Mouse (Mus musculus): Measurements from ENCODE around the gene Pex3. TPM values are rescaled to one million over a fixed set of nuclear protein-coding genes. Genes with fewer than 3 reads are reported as not detected.

The Pex3 gene
- total and polyA plus RNA-seq, 2 experiments from 2014 or later = 25.0 to 46.8 TPM

- H3K9ac ChIP-seq (replicated peaks; ENCODE audit: low read depth, low read length) = no peak overlapping the region
- ATAC-seq (ENCODE audit: insufficient read depth, low read depth) = no peak
- no peak overlapping the region for H3K4me3 ChIP-seq (ENCODE audit: low read depth, low read length)
- WGBS = 88% methylated on average over 13 of the region's 13 CpGs
- H3K27ac ChIP-seq (ENCODE audit: low read depth) = no peak overlapping the region
- DNase-seq (ENCODE audit: low spot score) = no peak
- H3K27me3 ChIP-seq (ENCODE audit: control insufficient read depth, insufficient read depth, low read length) = no peaks in the 10 kb centered on the region
- no peak for TF ChIP-seq CTCF (IDR thresholded peaks at IDR 0.05; ENCODE audit: low read depth)
- TF ChIP-seq EP300 (IDR thresholded peaks at IDR 0.05; ENCODE audit: low read depth) = no peak
- H3K36me3 ChIP-seq (replicated peaks; ENCODE audit: control insufficient read depth, insufficient read depth, low read length) = peaks cover 29% of the 10 kb centered on the region
- no peaks in the 10 kb centered on the region for H3K9me3 ChIP-seq (replicated peaks; ENCODE audit: control insufficient read depth, low read length)
- H3K4me2 ChIP-seq (ENCODE audit: low read depth, low read length) = no peak overlapping the region
- H3K4me1 ChIP-seq (ENCODE audit: control insufficient read depth, insufficient read depth) = peaks cover 3% of the 10 kb centered on the region; the same call in 1 of the 2 replicates
These were observed 7.2 kb upstream of the Pex3 start for GRCm38 (mm10) chr10:13560014-13560674.

GRCm38 (mm10) chr10:13554316-13554715, 1.4 kb upstream of the Pex3 start:
- no peak for TF ChIP-seq EP300 (IDR thresholded peaks at IDR 0.05; ENCODE audit: low read depth)
- TF ChIP-seq CTCF (IDR thresholded peaks at IDR 0.05; ENCODE audit: low read depth) = no peak
- H3K27me3 ChIP-seq (ENCODE audit: control insufficient read depth, insufficient read depth, low read length) = no peaks in the 10 kb centered on the region
- no peaks in the 10 kb centered on the region for H3K4me1 ChIP-seq (ENCODE audit: control insufficient read depth, insufficient read depth)
- no peak overlapping the region for H3K27ac ChIP-seq (ENCODE audit: low read depth)
- DNase-seq (ENCODE audit: low spot score) = no peak
- H3K36me3 ChIP-seq (replicated peaks; ENCODE audit: control insufficient read depth, insufficient read depth, low read length) = peaks cover 4% of the 10 kb centered on the region; the same call in 1 of the 2 replicates
- no peak overlapping the region for H3K9ac ChIP-seq (replicated peaks; ENCODE audit: low read depth, low read length)
- WGBS = 84% methylated on average over 1 of the region's 1 CpGs
- no peaks in the 10 kb centered on the region for H3K9me3 ChIP-seq (replicated peaks; ENCODE audit: control insufficient read depth, low read length)
- no peak for ATAC-seq (ENCODE audit: insufficient read depth, low read depth)
- H3K4me2 ChIP-seq (ENCODE audit: low read depth, low read length) = no peak overlapping the region
- no peak overlapping the region for H3K4me3 ChIP-seq (ENCODE audit: low read depth, low read length)

- Histone ChIP-seq H3K4me2 (ENCODE audit: low read depth, low read length) (peak overlapping the region; percentile 85), H3K9ac (replicated peaks; ENCODE audit: low read depth, low read length) (peak overlapping the region; percentile 84), H3K27ac (ENCODE audit: low read depth) (peak overlapping the region; percentile 87), H3K4me1 (ENCODE audit: control insufficient read depth, insufficient read depth) (no peaks in the 10 kb centered on the region), H3K4me3 (ENCODE audit: low read depth, low read length) (peak overlapping the region; percentile 81), H3K9me3 (replicated peaks; ENCODE audit: control insufficient read depth, low read length) (no peaks in the 10 kb centered on the region), H3K36me3 (replicated peaks; ENCODE audit: control insufficient read depth, insufficient read depth, low read length) (peaks cover 4% of the 10 kb centered on the region; the same call in 1 of the 2 replicates), H3K27me3 (ENCODE audit: control insufficient read depth, insufficient read depth, low read length) (no peaks in the 10 kb centered on the region)
- DNase-seq (ENCODE audit: low spot score) (no peak), ATAC-seq (ENCODE audit: insufficient read depth, low read depth) (peak; percentile 7; the same call in 1 of the 2 replicates)
- 24% methylated on average over 10 of the region's 10 CpGs for WGBS
- TF ChIP-seq CTCF (IDR thresholded peaks at IDR 0.05; ENCODE audit: low read depth) = no peak
- TF ChIP-seq EP300 (IDR thresholded peaks at IDR 0.05; ENCODE audit: low read depth) = no peak
These were observed 600 bp upstream of the Pex3 start for GRCm38 (mm10) chr10:13553498-13553985.

- no peaks in the 10 kb centered on the region for H3K4me1 ChIP-seq (ENCODE audit: control insufficient read depth, insufficient read depth)
- no peak for TF ChIP-seq EP300 (IDR thresholded peaks at IDR 0.05; ENCODE audit: low read depth)
- TF ChIP-seq CTCF (IDR thresholded peaks at IDR 0.05; ENCODE audit: low read depth) = no peak
- DNase-seq (ENCODE audit: low spot score) = no peak
- no peaks in the 10 kb centered on the region for H3K27me3 ChIP-seq (ENCODE audit: control insufficient read depth, insufficient read depth, low read length)
- no peak for ATAC-seq (ENCODE audit: insufficient read depth, low read depth)
- H3K4me2 ChIP-seq (ENCODE audit: low read depth, low read length) = no peak overlapping the region
- no peak overlapping the region for H3K27ac ChIP-seq (ENCODE audit: low read depth)
- WGBS = 94% methylated on average over 5 of the region's 5 CpGs
- H3K9me3 ChIP-seq (replicated peaks; ENCODE audit: control insufficient read depth, low read length) = no peaks in the 10 kb centered on the region
- H3K36me3 ChIP-seq (replicated peaks; ENCODE audit: control insufficient read depth, insufficient read depth, low read length) = peaks cover 46% of the 10 kb centered on the region
- H3K9ac ChIP-seq (replicated peaks; ENCODE audit: low read depth, low read length) = no peak overlapping the region
- no peak overlapping the region for H3K4me3 ChIP-seq (ENCODE audit: low read depth, low read length)
These were observed 11.2 kb downstream of the Pex3 start for GRCm38 (mm10) chr10:13541721-13542120.

- 92% methylated on average over 7 of the region's 7 CpGs for WGBS
- no peak overlapping the region for H3K4me3 ChIP-seq (ENCODE audit: low read depth, low read length)
- no peaks in the 10 kb centered on the region for H3K27me3 ChIP-seq (ENCODE audit: control insufficient read depth, insufficient read depth, low read length)
- H3K4me2 ChIP-seq (ENCODE audit: low read depth, low read length) = no peak overlapping the region
- no peak overlapping the region for H3K9ac ChIP-seq (replicated peaks; ENCODE audit: low read depth, low read length)
- ATAC-seq (ENCODE audit: insufficient read depth, low read depth) (no peak), DNase-seq (ENCODE audit: low spot score) (no peak)
- H3K9me3 ChIP-seq (replicated peaks; ENCODE audit: control insufficient read depth, low read length) = no peaks in the 10 kb centered on the region
- H3K4me1 ChIP-seq (ENCODE audit: control insufficient read depth, insufficient read depth) = peaks cover 5% of the 10 kb centered on the region
- H3K36me3 ChIP-seq (replicated peaks; ENCODE audit: control insufficient read depth, insufficient read depth, low read length) = peaks cover 45% of the 10 kb centered on the region
- no peak overlapping the region for H3K27ac ChIP-seq (ENCODE audit: low read depth)
- TF ChIP-seq EP300 (IDR thresholded peaks at IDR 0.05; ENCODE audit: low read depth) = no peak
- TF ChIP-seq CTCF (IDR thresholded peaks at IDR 0.05; ENCODE audit: low read depth) = no peak
These were observed 13.1 kb downstream of the Pex3 start for GRCm38 (mm10) chr10:13539769-13540333.
